Mouse (Mus musculus) embryonic fibroblast, embryonic 13.5 days (primary cell): ENCODE data around the gene Vps13d. TPM values are rescaled to one million over a fixed set of nuclear protein-coding genes. Genes with fewer than 3 reads are reported as not detected.

Experiments
- H3K27ac ChIP-seq: 2 replicates; pipeline ENCODE4 v1.5.1; 2012; ENCODE audit warnings: low read length, control low read depth, inconsistent platforms; ENCODE audit not compliant: insufficient read depth
- H3K4me1 ChIP-seq: 2 replicates; pipeline ENCODE4 v1.6.1; 2011; ENCODE audit warnings: low read length; ENCODE audit not compliant: control insufficient read depth, insufficient read depth
- H3K4me3 ChIP-seq: 2 replicates; pipeline ENCODE4 v1.5.1; 2011; ENCODE audit warnings: mild to moderate bottlenecking, control low read depth, low read length; ENCODE audit not compliant: insufficient read depth
- CTCF ChIP-seq: IDR thresholded peaks from 2 replicates; pipeline ENCODE4 v1.5.1; 2011; ENCODE audit warnings: mild to moderate bottlenecking, control low read depth, low read length, moderate library complexity, borderline replicate concordance; ENCODE audit not compliant: insufficient read depth
- POLR2A ChIP-seq: IDR thresholded peaks from 2 replicates; pipeline ENCODE4 v1.6.1; 2011; ENCODE audit warnings: low read depth, mild to moderate bottlenecking, control low read depth, low read length, moderate library complexity
- polyA plus RNA-seq: library from polyadenylated mRNA; stranded (reverse); fragments of >200 nt; gene quantifications from 2 replicates; pipeline ENCODE4 v1.2.4, GENCODE M21; 2011; ENCODE audit warnings: low read depth; ENCODE audit not compliant: missing spikeins, insufficient read length

Vps13d gene
- polyA plus RNA-seq, 1 experiment: 19.4 TPM

GRCm38 (mm10) chr4:145229524-145230163, 34.8 kb upstream of the Vps13d start:
- Histone ChIP-seq H3K4me1 (peaks cover 17% of the 10 kb centered on the region), H3K4me3 (no peak overlapping the region), H3K27ac (peak overlapping the region; percentile 65)
- TF ChIP-seq POLR2A: no peak
- TF ChIP-seq CTCF: no peak

GRCm38 (mm10) chr4:145229051-145229450, 34.2 kb upstream of the Vps13d start:
- Histone ChIP-seq H3K27ac (peak overlapping the region; percentile 23; the same call in 1 of the 2 replicates), H3K4me1 (peaks cover 17% of the 10 kb centered on the region), H3K4me3 (no peak overlapping the region)
- TF ChIP-seq CTCF: no peak
- no peak for TF ChIP-seq POLR2A

GRCm38 (mm10) chr4:145224613-145225012, 29.8 kb upstream of the Vps13d start:
- Histone ChIP-seq H3K4me1 (peaks cover 7% of the 10 kb centered on the region), H3K4me3 (no peak overlapping the region), H3K27ac (no peak overlapping the region)
- TF ChIP-seq CTCF (no peak), POLR2A (no peak)

GRCm38 (mm10) chr4:145222064-145222463, 27.3 kb upstream of the Vps13d start:
- Histone ChIP-seq H3K4me1 (0 out of 2 replicates have a peak, but pooled peaks cover 3% of the 10 kb centered on the region), H3K4me3 (no peak overlapping the region), H3K27ac (no peak overlapping the region; the same call in 1 of the 2 replicates)
- TF ChIP-seq POLR2A: no peak
- no peak for TF ChIP-seq CTCF

GRCm38 (mm10) chr4:145221379-145221778, 26.6 kb upstream of the Vps13d start:
- H3K4me3 ChIP-seq: no peak overlapping the region
- TF ChIP-seq CTCF (no peak), POLR2A (no peak)
- no peak overlapping the region; the same call in 1 of the 2 replicates for H3K27ac ChIP-seq
- 0 out of 2 replicates have a peak, but pooled peaks cover 3% of the 10 kb centered on the region for H3K4me1 ChIP-seq

GRCm38 (mm10) chr4:145220001-145220400, 25.2 kb upstream of the Vps13d start:
- TF ChIP-seq CTCF (no peak), POLR2A (no peak)

GRCm38 (mm10) chr4:145219240-145219985, 24.6 kb upstream of the Vps13d start:
- no peak overlapping the region for H3K27ac ChIP-seq
- H3K4me3 ChIP-seq: no peak overlapping the region
- H3K4me1 ChIP-seq: 0 out of 2 replicates have a peak, but pooled peaks cover 3% of the 10 kb centered on the region
- no peak for TF ChIP-seq CTCF
- TF ChIP-seq POLR2A: no peak

More at GRCm38 (mm10) chr4:145220001-145220400, 25.2 kb upstream of the Vps13d start:
- H3K4me3 ChIP-seq: no peak overlapping the region
- no peak overlapping the region for H3K27ac ChIP-seq
- 0 out of 2 replicates have a peak, but pooled peaks cover 3% of the 10 kb centered on the region for H3K4me1 ChIP-seq

GRCm38 (mm10) chr4:145217837-145218236, 23.0 kb upstream of the Vps13d start:
- no peak overlapping the region for H3K4me3 ChIP-seq
- TF ChIP-seq CTCF (no peak), POLR2A (no peak)
- H3K27ac ChIP-seq: no peak overlapping the region
- 0 out of 2 replicates have a peak, but pooled peaks cover 3% of the 10 kb centered on the region for H3K4me1 ChIP-seq

- TF ChIP-seq CTCF (no peak), POLR2A (no peak)
- no peaks in the 10 kb centered on the region for H3K4me1 ChIP-seq
- no peak overlapping the region for H3K27ac ChIP-seq
- H3K4me3 ChIP-seq: no peak overlapping the region
These were observed 22.2 kb upstream of the Vps13d start for GRCm38 (mm10) chr4:145217046-145217445.

GRCm38 (mm10) chr4:145215396-145215795, 20.6 kb upstream of the Vps13d start:
- 0 out of 2 replicates have a peak overlapping the region, but pooled peaks have one; percentile 16 for H3K27ac ChIP-seq
- peaks cover 2% of the 10 kb centered on the region; the same call in 1 of the 2 replicates for H3K4me1 ChIP-seq
- no peak overlapping the region for H3K4me3 ChIP-seq
- TF ChIP-seq POLR2A (no peak), CTCF (no peak)
